Comparison of ENCODE assay signal across 8 mouse cellular contexts in the genomic region with DNA sequence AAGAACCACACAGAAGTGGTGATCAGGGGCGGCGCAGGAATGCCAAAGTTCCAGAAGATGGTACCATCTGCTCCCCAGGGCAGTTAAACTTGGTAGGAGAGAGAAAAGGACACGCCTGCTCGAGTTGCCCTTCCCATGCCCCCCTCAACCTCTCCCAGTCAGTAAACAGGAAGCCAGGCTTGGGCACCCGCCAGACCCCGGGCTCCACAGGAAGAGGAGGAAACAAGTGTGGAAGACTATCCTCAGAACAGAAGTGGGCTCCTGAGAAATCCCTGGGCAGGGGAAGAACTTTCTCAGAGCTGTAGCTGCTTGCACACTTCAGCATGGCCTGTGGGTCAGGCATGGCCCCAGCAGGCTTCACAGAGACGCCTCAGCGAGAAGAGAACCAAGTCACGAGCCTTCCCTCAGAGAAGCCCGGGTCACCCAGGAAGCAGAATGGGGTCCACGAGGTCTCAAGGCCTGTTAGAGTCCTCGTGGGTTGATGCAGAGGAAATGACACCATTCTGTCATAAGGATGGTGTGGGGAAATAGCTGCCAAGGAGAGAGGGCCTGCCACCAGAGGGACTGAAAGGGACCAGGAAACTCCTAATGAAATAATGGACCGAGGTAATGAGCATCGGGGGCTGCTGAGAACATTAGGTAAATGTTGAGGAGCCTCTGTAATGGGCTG. TPM values are rescaled to one million over a fixed set of nuclear protein-coding genes. Genes with fewer than 3 reads are reported as not detected.
DNase-seq lines count a peak whose midpoint lies in the region; ATAC-seq and TF ChIP-seq lines count a peak whose summit lies in the region.

No protein-coding gene starts in this region.

- DNase-seq in cerebellum, postnatal 10 days, result peak; percentile 47 to 56
- DNase-seq in cerebellum, adult 9-10 months, result no peak
- peak; percentile 15 for DNase-seq in urinary bladder, postnatal 25 days (ENCODE audit: low spot score)
- DNase-seq in urinary bladder, postnatal 10 days (ENCODE audit: low spot score), result no peak
- peak; percentile 70 for DNase-seq in lung, adult 2 months
- no peak for DNase-seq in frontal cortex, adult 2 months (ENCODE audit: extremely low spot score in 1 of 2, low spot score in 1 of 2)
- DNase-seq in forebrain, postnatal 0 days, result no peak

- 0 out of 2 replicates have a peak overlapping the region, but pooled peaks have one; percentile 14 for H3K27ac ChIP-seq in hindbrain, embryonic 15.5 days (replicated peaks)
- no peak overlapping the region for H3K27ac ChIP-seq in forebrain, postnatal 0 days (ENCODE audit: low read depth, low read length)

- no peak for ATAC-seq in hindbrain, embryonic 15.5 days (ENCODE audit: low FRiP score, low read depth)
- no peak for ATAC-seq in forebrain, postnatal 0 days

- no peak overlapping the region for H3K9ac ChIP-seq in hindbrain, embryonic 15.5 days
- H3K9ac ChIP-seq in forebrain, postnatal 0 days, result no peak overlapping the region

- no peaks in the 10 kb centered on the region for H3K36me3 ChIP-seq in hindbrain, embryonic 15.5 days
- H3K36me3 ChIP-seq in forebrain, postnatal 0 days (ENCODE audit: insufficient read depth), result no peaks in the 10 kb centered on the region

- 0 out of 2 replicates have a peak, but pooled peaks have one; percentile 6 for TF ChIP-seq CTCF in lung, adult 2 months (IDR thresholded peaks at IDR 0.05; ENCODE audit: insufficient read depth, low read length)
- no peak for TF ChIP-seq CTCF in forebrain, postnatal 0 days (IDR thresholded peaks at IDR 0.05; ENCODE audit: low read depth)

- TF ChIP-seq POLR2A in lung, adult 2 months (IDR thresholded peaks at IDR 0.05; ENCODE audit: borderline replicate concordance, extremely low read depth, low read depth, low read length), result no peak

- no peak overlapping the region for H3K4me2 ChIP-seq in hindbrain, embryonic 15.5 days
- H3K4me2 ChIP-seq in forebrain, postnatal 0 days (ENCODE audit: low read depth), result no peak overlapping the region

- 67% methylated on average over 14 of the region's 14 CpGs for WGBS in hindbrain, embryonic 15.5 days
- 26% methylated on average over 14 of the region's 14 CpGs for WGBS in lung, adult 2 months
- whole genome bisulfite sequencing in forebrain, postnatal 0 days, result 76% methylated on average over 14 of the region's 14 CpGs

- peaks cover 28% of the 10 kb centered on the region for H3K4me1 ChIP-seq in hindbrain, embryonic 15.5 days (replicated peaks)
- H3K4me1 ChIP-seq in lung, adult 2 months (ENCODE audit: control insufficient read depth, insufficient read depth, low read length), result peaks cover 17% of the 10 kb centered on the region
- no peaks in the 10 kb centered on the region for H3K4me1 ChIP-seq in forebrain, postnatal 0 days (ENCODE audit: insufficient read depth)

- no peaks in the 10 kb centered on the region for H3K9me3 ChIP-seq in hindbrain, embryonic 15.5 days
- H3K9me3 ChIP-seq in forebrain, postnatal 0 days (ENCODE audit: low read length), result no peaks in the 10 kb centered on the region

- H3K27me3 ChIP-seq in hindbrain, embryonic 15.5 days, result no peaks in the 10 kb centered on the region
- H3K27me3 ChIP-seq in forebrain, postnatal 0 days (ENCODE audit: insufficient read depth, low read length), result no peaks in the 10 kb centered on the region

- H3K4me3 ChIP-seq in hindbrain, embryonic 15.5 days, result no peak overlapping the region
- H3K4me3 ChIP-seq in lung, adult 2 months (replicated peaks; ENCODE audit: extremely low read depth, low read depth, low read length), result no peak overlapping the region
- H3K4me3 ChIP-seq in forebrain, postnatal 0 days (ENCODE audit: low read depth, low read length), result no peak overlapping the region

RNA-seq across cellular contexts. Expression of a gene that starts 14.2 kb away (rescaled TPM):
- polyA plus RNA-seq in hindbrain, embryonic 15.5 days (2015; fragmentation: Nextera tagmentation; extraction: Ambion mirVana), result 17.6 and 19.0 TPM in 2 replicates
- polyA plus RNA-seq in lung, adult 2 months (2012; rRNA removed), result 63.5 and 94.2 TPM in 2 replicates
- 161 and 180 TPM in 2 replicates for polyA plus RNA-seq in frontal cortex, adult 2 months (2012; rRNA removed)
- total RNA-seq in forebrain, postnatal 0 days (2014; rRNA removed), result 76.6 and 95.8 TPM in 2 replicates
- polyA plus RNA-seq in forebrain, postnatal 0 days (2015; fragmentation: Nextera tagmentation; extraction: Ambion mirVana), result 13.8 and 18.6 TPM in 2 replicates

RNA-seq across cellular contexts. Expression of a gene that starts 14.4 kb away (rescaled TPM):
- polyA plus RNA-seq in hindbrain, embryonic 15.5 days (2015; fragmentation: Nextera tagmentation; extraction: Ambion mirVana), result 2.0 and 2.6 TPM in 2 replicates
- 8.2 and 10.3 TPM in 2 replicates for polyA plus RNA-seq in lung, adult 2 months (2012; rRNA removed)
- polyA plus RNA-seq in frontal cortex, adult 2 months (2012; rRNA removed), result 11.9 and 13.4 TPM in 2 replicates
- total RNA-seq in forebrain, postnatal 0 days (2014; rRNA removed), result 2.2 and 4.9 TPM in 2 replicates
- 2.7 and 2.8 TPM in 2 replicates for polyA plus RNA-seq in forebrain, postnatal 0 days (2015; fragmentation: Nextera tagmentation; extraction: Ambion mirVana)

RNA-seq across cellular contexts. Expression of a gene that starts 38.0 kb away (rescaled TPM):
- polyA plus RNA-seq in hindbrain, embryonic 15.5 days (2015; fragmentation: Nextera tagmentation; extraction: Ambion mirVana), result 17.0 and 19.3 TPM in 2 replicates
- 40.8 and 50.3 TPM in 2 replicates for polyA plus RNA-seq in lung, adult 2 months (2012; rRNA removed)
- 10.1 and 10.6 TPM in 2 replicates for polyA plus RNA-seq in frontal cortex, adult 2 months (2012; rRNA removed)
- 11.8 and 15.6 TPM in 2 replicates for total RNA-seq in forebrain, postnatal 0 days (2014; rRNA removed)
- polyA plus RNA-seq in forebrain, postnatal 0 days (2015; fragmentation: Nextera tagmentation; extraction: Ambion mirVana), result 21.1 and 21.7 TPM in 2 replicates

RNA-seq across cellular contexts. Expression of a gene that starts 52.3 kb away (rescaled TPM):
- polyA plus RNA-seq in hindbrain, embryonic 15.5 days (2015; fragmentation: Nextera tagmentation; extraction: Ambion mirVana), result 11.2 and 14.0 TPM in 2 replicates
- polyA plus RNA-seq in lung, adult 2 months (2012; rRNA removed), result 14.0 and 14.1 TPM in 2 replicates
- polyA plus RNA-seq in frontal cortex, adult 2 months (2012; rRNA removed), result 22.6 and 23.6 TPM in 2 replicates
- 14.7 and 16.0 TPM in 2 replicates for total RNA-seq in forebrain, postnatal 0 days (2014; rRNA removed)
- polyA plus RNA-seq in forebrain, postnatal 0 days (2015; fragmentation: Nextera tagmentation; extraction: Ambion mirVana), result 4.7 and 8.2 TPM in 2 replicates

Comparison
In these comparisons a context has a peak if more than half of its experiments do, and no peak if none do; other contexts are left out.
1. DNase-seq: peak in cerebellum, postnatal 10 days (2 of 2), urinary bladder, postnatal 25 days (single experiment) and lung, adult 2 months (single experiment); none in cerebellum, adult 9-10 months (single experiment), urinary bladder, postnatal 10 days (single experiment), frontal cortex, adult 2 months (0 of 2) and forebrain, postnatal 0 days (single experiment).